Mouse (Mus musculus): ENCODE measurements around the gene Mbnl2.

- TF ChIP-seq CTCF (IDR thresholded peaks at IDR 0.05 in 2 of 3, conservative IDR thresholded peaks at IDR 0.05 in 1 of 3; ENCODE audit: control insufficient read depth in 1 of 3, insufficient read depth in 1 of 3, low read depth in 2 of 3, low read length in 3 of 3, poor library complexity in 1 of 3, severe bottlenecking in 1 of 3) (no peak), USF1 (IDR thresholded peaks at IDR 0.05; ENCODE audit: low read depth, low read length) (no peak), POLR2A (IDR thresholded peaks at IDR 0.05; ENCODE audit: control insufficient read depth in 1 of 2, insufficient read depth in 1 of 2, low read depth in 1 of 2, low read length in 2 of 2, poor library complexity in 1 of 2) (peak; percentile 50 to 68; a peak in 2 of 4 replicates), MAX (IDR thresholded peaks at IDR 0.05; ENCODE audit: low read length) (no peak; the same call in 1 of the 2 replicates), MYC (IDR thresholded peaks at IDR 0.05; ENCODE audit: low read depth, low read length) (no peak), CHD2 (IDR thresholded peaks at IDR 0.05; ENCODE audit: low read length) (no peak), ZMIZ1 (IDR thresholded peaks at IDR 0.05; ENCODE audit: low read depth, low read length) (no peak), NELFE (IDR thresholded peaks at IDR 0.05; ENCODE audit: low read depth, low read length) (peak; percentile 63)
These were observed 202.6 kb downstream of the Mbnl2 start, which contains the start of gene Rap2a for GRCm38 (mm10) chr14:120477982-120478568.

Measured in MEL (cell line).